Mouse (Mus musculus): ENCODE measurements around the gene Dirc2.

- TF ChIP-seq CTCF (conservative IDR thresholded peaks at IDR 0.05; ENCODE audit: insufficient read depth, insufficient read length, low read depth, low read length) (no peak), POLR2A (IDR thresholded peaks at IDR 0.05; ENCODE audit: low read depth, low read length) (no peak)
Observed at GRCm38 (mm10) chr16:35756697-35757096, 12.5 kb downstream of the Dirc2 start.
